Mouse (Mus musculus) kidney, postnatal 25 days (tissue): ENCODE results near the gene Zfhx2.

Experiments
- DNase-seq, 2 experiments: peaks; one replicate each; pipeline ENCODE4 v3.0.0; 2021; ENCODE audit warnings: mixed read lengths in 2 of 2

Zfhx2 gene

DNA sequence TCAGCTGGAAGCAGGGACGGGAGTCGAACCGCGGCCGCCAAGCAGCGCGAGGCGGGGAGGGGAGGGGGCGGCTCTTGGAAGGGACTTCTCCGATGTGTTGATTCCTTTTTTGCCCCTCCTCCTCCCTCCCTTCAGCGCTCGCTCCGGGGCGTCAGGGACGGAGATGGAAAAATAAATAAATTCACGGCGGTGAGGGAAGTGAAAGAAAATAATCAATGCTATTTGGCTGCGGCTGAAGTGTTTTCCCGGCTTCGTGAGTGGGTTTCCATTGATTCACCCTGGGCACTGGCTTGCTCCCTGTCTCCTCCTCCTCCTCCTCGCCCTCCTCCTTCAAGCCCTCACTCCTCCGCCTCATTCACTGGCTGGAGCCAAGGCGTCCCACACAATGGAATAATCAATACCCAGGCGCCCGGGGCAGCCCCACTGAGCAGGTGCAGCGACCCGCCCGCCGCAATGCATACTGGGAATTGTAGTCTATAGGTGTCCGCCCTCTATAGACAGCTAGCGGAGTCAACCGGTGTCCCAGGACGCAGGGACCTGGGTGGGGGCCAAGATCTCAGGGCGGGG, at the start of gene Zfhx2:
TSS of gene Zfhx2 (minus strand) at position 314 of the 567 bp plus-strand sequence.
- DNase-seq = peak; percentile 97

DNA sequence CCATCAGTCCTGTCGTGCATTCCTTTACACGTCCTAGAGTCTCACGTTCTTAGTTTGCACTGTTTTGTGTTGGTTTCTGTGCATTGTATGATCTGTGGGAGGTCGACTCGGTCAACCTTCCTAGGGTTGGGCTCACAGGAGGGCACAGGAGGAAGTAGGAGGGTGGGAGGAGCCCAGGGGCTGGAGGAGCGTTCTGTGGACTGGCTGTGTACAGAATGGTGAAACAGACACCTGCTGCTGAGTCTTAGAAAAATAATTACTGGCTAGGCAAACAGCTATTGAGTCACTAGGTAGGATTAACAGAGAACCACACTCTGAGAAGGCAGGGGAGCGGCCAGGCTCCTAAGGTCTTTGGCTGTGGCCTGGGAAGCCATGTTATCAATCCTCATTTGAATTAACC, 47.2 kb upstream of the Zfhx2 start:
- no peak for DNase-seq

DNA sequence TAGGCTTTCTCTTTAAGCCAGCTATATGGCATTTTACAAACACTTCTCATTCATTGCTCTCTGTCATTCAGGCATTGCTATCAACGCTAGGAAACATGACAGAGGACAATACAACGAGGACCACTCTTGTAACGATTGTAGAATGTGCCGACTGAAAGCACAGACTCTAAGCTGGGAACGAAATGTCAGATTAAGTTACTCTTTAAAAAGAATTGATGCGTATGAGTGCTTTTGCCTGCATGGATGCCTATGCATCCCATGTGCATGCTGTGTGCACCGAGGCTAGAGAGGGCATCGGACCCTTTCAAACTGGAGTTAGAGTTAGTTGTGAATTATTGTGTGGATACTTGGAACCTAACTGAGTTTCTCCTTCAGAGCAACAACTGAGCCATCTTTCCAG, 43.6 kb upstream of the Zfhx2 start:
- DNase-seq = no peak

DNA sequence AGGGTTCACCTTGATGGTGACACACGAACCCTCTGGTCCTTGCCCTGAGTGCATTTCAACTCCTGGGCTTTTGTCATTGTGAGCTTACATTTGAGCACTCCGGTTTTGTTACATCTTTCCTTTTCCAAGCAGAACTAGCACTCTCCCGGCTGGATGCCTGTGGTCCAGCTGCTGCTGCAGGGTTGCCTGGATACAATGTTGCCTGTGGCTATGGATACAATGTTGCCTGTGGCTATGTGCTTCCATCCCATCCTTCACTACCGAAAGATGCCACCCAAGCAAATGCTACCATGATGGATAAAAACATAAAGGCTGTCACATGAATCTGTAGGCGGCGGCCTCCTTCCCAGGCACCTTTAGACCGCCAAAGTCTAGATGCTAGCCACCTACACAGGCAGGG, 34.4 kb upstream of the Zfhx2 start:
- no peak for DNase-seq

DNA sequence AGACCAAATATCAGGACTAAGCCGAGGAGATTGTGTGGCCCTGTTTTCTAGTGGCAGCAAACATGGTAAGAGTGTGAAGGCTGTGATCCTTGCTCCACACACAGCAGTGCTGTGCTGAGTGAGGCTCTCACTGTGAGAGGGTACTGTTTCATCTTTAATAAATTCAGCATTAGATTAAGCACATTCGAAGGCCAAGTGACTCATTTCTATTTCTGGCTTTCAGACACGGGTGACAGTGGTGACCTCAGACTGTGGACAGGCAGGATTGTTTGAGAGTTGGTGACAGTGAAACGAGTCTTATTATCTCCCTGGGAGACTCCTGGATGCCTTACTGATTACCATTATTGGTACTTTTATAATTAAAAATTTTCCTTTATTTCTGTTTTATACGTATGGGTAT, 33.6 kb upstream of the Zfhx2 start:
- DNase-seq = no peak

DNA sequence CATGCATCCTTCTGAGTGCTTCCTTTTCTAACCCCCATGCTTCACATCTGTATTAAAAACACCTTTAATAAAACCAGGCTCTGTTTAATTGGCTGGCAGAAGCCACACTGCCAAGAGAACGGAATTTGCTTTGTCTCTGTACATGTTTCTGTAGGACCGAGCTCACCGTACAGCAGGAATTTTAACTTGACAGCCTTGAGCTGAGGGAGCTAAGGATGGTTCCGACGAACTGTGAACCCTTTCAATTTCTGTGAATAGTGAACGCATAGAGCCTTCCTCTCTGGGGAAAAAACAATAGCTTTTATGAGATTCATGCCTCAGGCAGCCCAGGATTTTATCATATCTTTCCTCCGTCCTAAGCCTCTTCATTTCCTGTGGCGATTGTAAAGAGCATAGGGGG, 30.2 kb upstream of the Zfhx2 start:
- DNase-seq = no peak

DNA sequence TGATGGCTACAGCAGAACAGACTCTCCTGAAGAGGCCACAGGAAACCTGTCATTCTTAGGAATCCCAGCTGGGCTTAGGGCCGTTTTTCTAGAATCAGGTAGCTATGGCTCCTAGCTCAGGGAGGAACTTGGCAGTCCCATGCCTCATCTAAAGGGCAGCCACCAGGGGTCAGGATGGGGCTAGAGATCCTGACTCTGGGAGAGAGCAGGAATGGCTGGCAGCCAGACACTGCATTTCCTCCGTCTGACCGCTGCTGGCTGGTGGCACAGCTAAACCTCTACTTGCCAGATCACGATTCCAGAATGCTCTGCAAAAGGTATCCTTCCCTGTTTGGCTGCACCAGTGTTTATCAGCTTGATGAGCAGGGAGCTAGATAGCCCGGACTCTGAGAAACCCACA, 29.8 kb upstream of the Zfhx2 start:
- DNase-seq = peak; percentile 88 to 91

DNA sequence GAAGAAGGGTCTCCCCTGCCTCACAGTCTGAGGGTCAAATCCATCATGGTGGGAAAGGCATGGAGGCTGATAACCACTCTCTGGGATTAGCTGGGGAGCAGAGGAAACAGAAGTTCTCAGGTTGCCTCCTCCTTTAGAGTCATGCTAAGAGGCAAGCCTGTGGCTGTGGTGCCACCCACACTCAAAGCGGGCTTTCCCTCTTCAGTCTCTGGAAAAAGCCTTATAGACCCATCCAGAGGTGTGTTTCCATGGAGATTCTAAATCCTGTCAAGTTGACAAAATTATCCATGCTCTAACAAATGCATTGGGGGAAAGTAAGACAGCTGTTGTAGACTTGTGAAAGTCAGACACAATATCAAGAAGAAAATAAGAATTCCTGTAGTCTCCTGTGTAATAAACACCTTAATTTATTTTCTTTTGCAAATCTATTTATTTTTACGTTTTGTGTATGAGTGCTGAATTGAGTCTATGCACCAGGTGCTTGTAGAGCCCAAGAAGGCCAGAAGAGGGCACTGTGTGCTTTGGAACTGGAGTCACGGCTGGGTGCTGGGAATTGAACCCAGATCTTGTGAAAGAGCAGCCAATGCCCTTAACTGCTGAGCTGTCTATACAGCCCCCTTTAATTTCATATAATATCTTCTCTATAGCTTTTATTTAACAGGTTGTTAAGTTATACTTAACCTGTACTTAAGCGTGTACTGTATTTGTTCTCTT, 27.5 kb upstream of the Zfhx2 start:
- no peak for DNase-seq

DNA sequence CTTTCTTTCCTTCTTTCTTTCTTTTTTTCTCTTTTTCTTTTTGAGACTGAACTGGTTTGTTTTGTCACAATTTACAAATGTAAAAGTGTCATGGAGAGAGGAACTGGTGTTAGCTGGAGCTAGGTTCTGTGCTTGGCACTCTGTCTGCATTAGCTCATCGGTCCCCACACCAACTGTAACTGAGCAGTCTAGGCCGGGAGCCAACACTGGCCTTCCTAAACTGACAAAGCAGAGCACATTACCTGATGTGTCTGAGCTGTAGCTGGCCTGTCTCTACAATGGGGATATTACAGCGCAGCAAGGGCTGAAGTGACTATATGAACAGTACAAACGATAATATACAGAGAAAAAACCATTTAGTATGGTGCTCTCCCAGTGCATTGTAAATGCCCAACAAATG, 26.7 kb upstream of the Zfhx2 start:
- DNase-seq = no peak

DNA sequence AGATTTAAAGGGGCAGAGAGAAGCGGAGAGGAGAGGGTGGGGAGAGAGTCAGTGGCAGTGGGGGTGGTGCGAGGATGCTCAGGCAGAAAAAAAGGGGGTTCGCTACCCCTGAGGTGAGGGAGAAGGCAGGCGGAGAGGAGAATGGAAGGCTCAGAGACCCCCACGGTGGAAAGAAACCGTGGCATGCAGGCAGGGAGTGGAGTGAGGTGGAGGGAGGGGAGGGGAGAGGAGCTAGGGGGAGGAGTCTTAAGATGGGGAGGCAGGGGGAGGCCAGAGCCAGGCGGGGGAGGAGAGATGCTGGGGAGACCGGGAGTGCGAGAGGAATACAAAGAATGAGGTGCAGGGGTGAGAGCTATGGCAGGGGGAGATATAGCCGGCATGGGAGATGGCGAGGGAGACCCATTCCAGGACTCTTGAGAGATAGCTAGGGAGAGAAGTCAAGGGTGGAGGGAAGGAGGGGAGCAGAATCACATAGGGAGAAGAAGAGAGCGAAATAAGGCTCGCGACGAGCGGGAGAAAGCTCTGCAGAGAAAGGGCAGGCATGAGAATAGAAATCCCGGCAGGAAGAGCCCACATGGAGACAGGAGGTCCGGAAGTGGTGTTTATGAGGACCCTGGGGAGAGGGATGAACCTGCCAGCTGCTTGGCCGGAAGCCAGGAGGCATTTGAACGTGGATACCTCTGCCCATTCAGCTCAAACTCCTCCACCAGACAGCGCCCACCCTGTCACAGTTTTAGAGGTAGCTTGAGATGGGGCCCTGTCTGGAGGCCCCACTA, 24.5 kb upstream of the Zfhx2 start, which contains the start of gene Jph4:
TSS of gene Jph4 (minus strand) at position 511 of the 776 bp plus-strand sequence.
- DNase-seq = no peak

DNA sequence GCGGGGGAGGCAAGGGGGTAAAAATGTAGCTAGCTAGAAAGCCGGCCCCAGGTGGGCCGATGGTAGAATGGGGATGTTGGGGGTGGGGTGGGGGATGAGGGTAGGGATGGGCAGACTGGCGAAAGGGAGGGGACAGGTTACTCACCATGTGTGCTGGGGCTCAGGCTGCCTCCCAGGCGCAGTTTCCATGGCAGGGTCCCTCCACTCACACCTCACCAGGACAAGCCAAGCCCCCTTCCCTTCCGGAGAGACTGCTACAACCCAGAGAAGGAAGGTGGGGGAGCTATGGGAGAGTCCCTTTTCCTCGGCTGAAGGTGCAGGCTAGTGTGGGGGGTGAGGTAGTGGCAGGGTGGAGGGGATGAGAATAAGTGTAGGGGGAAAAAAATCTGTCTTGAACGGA, 23.7 kb upstream of the Zfhx2 start:
- no peak for DNase-seq

DNA sequence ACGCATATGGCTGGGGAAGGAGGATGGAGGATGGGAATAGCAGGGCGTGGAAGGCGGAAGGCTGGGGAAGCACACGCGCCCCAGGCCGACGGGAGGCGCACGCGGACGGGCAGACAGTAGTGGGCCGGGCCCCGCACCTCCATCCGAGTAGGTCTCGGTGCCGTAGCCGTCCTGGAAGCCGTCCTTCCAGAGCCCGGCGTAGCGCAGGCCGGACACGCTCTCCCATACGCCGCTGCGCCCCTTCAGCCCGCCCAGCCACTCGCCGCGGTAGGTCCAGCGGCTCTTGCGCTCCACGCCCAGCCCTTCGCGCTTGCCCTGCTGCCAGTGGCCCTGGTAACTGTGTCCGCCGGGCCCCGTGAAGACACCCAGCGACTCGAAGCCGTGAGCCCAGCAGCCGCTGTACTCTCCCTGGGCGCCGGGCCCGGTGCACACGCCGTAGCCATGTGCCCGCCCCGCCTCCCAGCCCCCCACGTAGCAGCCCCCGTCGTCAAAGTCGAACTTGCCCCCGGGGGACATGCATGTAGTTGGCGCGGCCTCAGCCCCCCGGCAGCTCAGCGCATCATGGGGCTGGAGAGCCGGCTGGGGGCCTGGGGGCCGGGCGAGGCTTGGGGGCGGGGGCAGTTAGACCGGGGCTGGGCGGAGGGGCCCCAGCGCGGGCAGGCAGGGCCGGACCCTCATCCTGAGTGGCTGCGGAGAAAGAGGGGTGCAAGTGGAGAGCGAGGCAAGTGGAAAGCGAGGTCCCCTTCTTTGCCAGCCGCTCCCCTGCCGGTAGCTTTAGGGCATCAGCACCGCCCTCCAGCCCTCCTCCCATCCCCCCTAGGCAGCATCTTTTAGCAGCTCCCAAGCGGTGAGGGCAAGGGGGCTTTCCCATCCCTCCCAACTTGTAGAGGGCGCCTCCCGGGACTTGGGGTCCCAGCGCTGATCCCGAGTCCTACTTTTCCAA, 22.9 kb upstream of the Zfhx2 start:
- peak; percentile 48 to 70 for DNase-seq

DNA sequence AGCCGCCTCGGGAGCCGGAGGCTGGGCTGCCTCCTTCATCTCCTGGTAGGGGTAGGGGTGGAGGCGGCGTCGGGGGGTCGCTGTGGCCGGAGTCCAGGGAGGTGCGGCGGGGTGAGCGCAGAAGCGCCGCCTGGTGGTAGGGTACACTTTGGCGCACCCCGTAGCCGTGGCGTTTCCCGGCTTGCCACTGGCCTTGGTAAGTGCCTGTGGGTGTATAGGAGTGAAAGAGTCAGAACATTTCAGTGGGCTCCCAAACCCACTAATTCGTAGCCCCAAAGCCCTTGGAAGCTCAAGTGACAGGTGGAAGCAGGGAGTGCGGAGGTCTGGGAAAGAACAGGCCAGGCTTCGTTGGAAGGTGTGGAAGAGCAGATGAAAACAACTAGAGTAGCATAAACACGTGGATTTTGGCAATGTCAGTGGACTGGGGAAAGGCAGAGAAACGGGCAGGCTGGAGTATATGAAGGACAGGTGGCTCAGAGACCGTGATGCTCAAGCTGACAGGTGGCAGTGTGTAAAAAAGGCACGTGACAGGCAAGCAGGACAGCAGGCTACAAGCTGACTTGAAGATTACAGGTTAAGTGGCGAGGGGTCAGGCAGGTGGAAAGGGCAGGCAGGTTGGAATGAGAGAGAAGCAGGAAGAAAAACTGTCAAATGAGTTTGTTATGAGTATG, 22.0 kb upstream of the Zfhx2 start:
- peak in 1 of 2 experiments; percentile 22 for DNase-seq

DNA sequence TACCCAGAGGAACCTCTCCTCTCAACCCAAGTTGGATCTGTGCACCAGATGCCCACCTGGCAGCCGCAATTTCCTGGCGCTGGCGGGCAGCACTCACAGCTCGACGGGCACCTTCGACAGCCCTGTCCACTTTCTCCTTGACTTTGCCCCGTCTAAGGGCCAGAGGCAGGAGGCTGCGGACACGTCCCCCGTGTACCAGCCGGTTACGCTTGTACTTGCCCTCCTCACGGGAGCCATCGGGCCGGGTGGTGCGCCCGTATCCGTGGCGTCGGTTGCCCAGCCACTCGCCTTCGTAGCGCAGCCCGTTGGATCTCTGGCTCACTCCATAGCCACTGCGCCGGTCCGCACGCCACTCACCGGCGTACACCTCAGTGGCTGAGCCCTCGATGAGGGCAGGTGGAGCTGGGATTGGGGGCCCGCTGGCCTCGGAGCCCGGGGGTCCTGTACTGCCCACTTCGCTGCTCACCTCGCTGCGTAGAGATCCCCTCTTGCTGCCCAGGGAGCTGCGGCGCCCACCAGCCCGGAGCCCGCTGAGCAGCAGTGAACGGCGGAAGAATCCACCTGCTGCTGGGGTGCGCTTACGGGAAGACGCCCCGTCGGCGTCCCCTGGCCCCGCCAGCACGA, 21.3 kb upstream of the Zfhx2 start:
- DNase-seq = no peak

DNA sequence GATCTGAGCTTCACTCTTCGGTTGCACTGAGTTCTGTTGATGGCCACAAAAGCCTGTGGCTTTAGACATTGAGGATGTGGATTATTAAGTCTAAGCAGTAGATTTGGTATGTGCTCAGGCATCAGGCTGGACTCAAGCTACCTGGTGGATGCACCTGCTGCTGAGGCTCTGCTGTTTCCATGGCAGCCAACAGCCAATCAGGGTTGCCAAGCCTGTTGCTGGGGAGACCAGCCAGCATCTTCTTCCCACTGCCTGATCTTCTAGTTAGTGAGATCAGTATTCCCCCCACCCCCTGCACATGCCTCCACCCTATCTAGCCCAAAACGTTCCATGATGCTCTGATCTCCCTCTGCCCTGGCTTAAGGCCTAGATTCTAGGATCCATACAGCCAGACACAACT, 19.6 kb upstream of the Zfhx2 start:
- no peak for DNase-seq

DNA sequence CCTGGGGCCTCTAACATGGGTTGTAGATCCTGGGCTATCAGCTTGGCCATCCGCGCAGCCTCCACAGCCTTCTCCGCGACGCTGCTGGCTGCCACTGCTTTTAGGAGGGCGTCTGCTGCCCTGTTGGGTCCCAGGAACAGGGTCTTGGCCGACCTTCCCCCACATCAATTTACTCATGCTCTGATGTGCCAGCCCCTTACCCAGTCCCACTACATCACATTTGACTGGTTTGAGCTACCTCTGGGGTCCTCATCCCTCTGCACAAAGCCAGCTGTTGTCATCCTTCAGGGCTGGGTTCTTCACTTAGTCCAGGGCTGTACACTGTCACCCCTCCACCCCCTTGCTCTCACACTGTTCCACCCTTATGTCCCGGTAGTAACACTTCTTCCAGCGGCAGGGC, 18.0 kb upstream of the Zfhx2 start:
- no peak for DNase-seq

DNA sequence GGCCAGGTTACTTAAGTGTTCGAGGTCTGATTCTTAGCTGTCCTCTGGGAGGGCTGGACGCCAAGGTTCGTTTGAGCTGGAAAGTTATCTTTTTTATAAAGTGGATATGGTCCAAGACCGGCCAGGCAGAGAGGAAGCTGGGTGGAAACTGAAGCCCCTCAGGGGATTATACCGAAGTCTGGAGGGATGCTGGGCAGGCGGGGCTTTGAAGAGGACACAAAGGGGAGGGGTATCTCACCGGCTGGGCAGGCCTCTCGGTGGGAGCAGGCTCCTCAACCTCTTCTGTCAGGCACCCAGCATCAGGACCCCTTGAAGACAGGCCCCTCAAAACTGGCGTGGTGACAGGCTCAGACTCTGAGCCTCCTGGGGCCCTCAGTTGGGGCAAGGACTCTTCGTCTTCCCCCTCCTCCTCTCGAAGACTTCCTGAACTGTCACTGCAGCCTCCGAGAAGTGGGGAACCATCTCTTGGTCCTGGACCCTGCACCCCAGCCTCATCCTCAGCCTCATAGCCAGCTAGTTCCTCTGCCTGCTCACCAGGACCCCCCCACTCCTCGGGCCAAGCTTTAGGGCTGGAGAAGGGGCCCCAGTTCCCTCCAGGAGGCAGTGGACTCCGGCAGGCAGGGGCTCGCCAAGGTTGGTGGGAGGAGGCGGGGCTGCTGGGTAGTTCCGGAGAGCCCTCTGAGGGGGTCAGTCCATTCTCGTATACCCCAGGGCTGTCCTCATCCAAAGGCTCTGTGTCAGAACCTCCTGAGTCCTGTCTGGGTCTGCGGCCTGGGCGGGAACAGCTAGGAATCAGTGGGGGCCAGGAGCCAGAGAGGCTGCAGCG, 17.1 kb upstream of the Zfhx2 start:
- peak in 1 of 2 experiments; percentile 31 for DNase-seq

DNA sequence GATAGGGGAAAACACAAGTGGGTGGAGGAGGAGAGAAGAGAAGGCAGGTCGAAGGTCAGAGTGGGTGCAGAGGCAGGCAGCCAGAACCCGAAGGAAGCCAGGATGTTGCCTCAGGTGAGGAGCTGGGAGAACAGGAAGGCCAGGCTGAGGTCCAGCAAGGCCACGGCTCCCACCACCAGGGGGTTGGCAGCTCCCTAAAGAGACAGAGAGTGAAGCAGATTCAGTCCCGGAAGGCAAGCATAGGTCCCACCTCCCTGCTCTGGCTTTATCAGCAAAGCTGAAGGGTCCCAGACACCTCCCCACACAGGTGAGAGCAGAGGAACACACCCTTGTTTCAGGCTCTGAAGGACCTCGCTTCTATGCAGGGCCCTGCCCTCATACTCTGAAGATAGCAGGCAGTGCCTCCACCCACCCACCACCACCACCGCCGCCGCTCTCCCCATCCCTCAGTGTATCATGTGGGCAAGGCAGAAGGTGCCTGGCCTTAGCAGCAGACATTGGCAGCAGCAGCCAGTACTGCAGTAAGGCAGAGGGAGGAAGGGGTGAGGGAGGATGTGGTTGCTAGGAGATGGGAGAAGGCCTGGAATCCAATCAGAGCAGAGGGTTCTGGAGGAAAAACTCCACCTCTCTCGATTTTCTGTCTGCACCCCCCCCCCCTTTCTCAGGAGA, 16.2 kb upstream of the Zfhx2 start:
- peak in 1 of 2 experiments; percentile 44 for DNase-seq

DNA sequence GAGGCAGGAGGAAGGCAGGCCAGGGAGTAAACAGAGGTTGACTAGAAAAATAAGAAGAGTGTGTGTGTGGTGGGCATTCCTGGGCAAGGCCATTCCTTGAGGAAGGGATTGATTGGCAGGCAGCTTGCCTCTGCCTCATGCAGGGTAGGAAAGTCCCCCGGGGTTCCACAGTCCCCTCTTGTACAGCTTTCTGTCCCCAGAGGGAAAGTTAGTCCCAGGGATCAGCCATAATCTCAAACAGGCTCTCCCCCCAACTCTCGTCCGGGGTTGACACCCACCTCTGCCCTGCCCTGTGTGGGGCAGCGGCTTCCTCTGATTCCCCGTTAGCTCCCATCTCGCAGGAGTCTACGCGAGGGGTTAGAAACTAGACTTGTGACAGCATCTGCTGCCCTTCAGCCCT, 14.9 kb upstream of the Zfhx2 start:
- no peak for DNase-seq
